Mouse (Mus musculus): ENCODE data around the gene Zfp292. TPM values are rescaled to one million over a fixed set of nuclear protein-coding genes. Genes with fewer than 3 reads are reported as not detected.
"Not testable (repeated sequence)": the region's sequence is repeated elsewhere in the genome, so short reads cannot be mapped to it uniquely, and the experiment has no call there.

The Zfp292 gene
- 10 to 100 TPM; 14.8 to 28.0 (median 25.1) TPM for polyA plus RNA-seq (2017; shearing (Covaris generic))

- ATAC-seq = peak; percentile 73
Measured at GRCm38 (mm10) chr4:34882818-34883217, at the start of gene Zfp292. Gene Zfp292, minus strand, starts transcription at chr4:34882960.

- ATAC-seq = not testable (repeated sequence)
Measured at GRCm38 (mm10) chr4:34928386-34928785, 45.6 kb upstream of the Zfp292 start.

- ATAC-seq = peak; percentile 93
Measured at GRCm38 (mm10) chr4:34922177-34922870, 39.6 kb upstream of the Zfp292 start.

GRCm38 (mm10) chr4:34917400-34917799 lies 34.6 kb upstream of the Zfp292 start:
- no peak for ATAC-seq

GRCm38 (mm10) chr4:34912171-34912570 lies 29.4 kb upstream of the Zfp292 start:
- ATAC-seq = no peak

- ATAC-seq = no peak
Measured at GRCm38 (mm10) chr4:34911401-34911800, 28.6 kb upstream of the Zfp292 start.

- ATAC-seq = no peak
Measured at GRCm38 (mm10) chr4:34908127-34908526, 25.4 kb upstream of the Zfp292 start.

- ATAC-seq = no peak
Measured at GRCm38 (mm10) chr4:34907026-34907425, 24.3 kb upstream of the Zfp292 start.

GRCm38 (mm10) chr4:34906151-34906550 lies 23.4 kb upstream of the Zfp292 start:
- no peak for ATAC-seq

GRCm38 (mm10) chr4:34905396-34905795 lies 22.6 kb upstream of the Zfp292 start:
- ATAC-seq = no peak

GRCm38 (mm10) chr4:34901582-34901981 lies 18.8 kb upstream of the Zfp292 start:
- not testable (repeated sequence) for ATAC-seq

GRCm38 (mm10) chr4:34901166-34901565 lies 18.4 kb upstream of the Zfp292 start:
- ATAC-seq = no peak

GRCm38 (mm10) chr4:34900155-34900554 lies 17.4 kb upstream of the Zfp292 start:
- no peak for ATAC-seq

GRCm38 (mm10) chr4:34899322-34899721 lies 16.6 kb upstream of the Zfp292 start:
- no peak for ATAC-seq

GRCm38 (mm10) chr4:34898497-34898896 lies 15.7 kb upstream of the Zfp292 start:
- no peak for ATAC-seq

GRCm38 (mm10) chr4:34893479-34893878 lies 10.7 kb upstream of the Zfp292 start, which contains the start of gene Cga:
Gene Cga, plus strand, starts transcription at chr4:34893779.
- no peak for ATAC-seq

- no peak for ATAC-seq
Measured at GRCm38 (mm10) chr4:34889812-34890185, 7.0 kb upstream of the Zfp292 start.

GRCm38 (mm10) chr4:34889101-34889811 lies 6.5 kb upstream of the Zfp292 start:
- ATAC-seq = no peak

GRCm38 (mm10) chr4:34887295-34887694 lies 4.5 kb upstream of the Zfp292 start:
- ATAC-seq = no peak

- peak; percentile 75 for ATAC-seq
Measured at GRCm38 (mm10) chr4:34886490-34887111, 3.8 kb upstream of the Zfp292 start.

GRCm38 (mm10) chr4:34885631-34886351 lies 3.0 kb upstream of the Zfp292 start:
- no peak for ATAC-seq

- no peak for ATAC-seq
Measured at GRCm38 (mm10) chr4:34883366-34884029, 738 bp upstream of the Zfp292 start.
